Mouse (Mus musculus) embryonic facial prominence, embryonic 11.5 days (tissue): Measurements from ENCODE around the gene Pappa2. TPM values are rescaled to one million over a fixed set of nuclear protein-coding genes. Genes with fewer than 3 reads are reported as not detected.

Experiments used
- ATAC-seq: fragments of 200-750 bp; cut with Nextera tagmentation; replicated peaks from 2 replicates; pipeline ENCODE4 v1.8.0; 2017; ENCODE audit warnings: low read depth; ENCODE audit not compliant: insufficient number of reproducible peaks, low FRiP score, low TSS enrichment
- DNase-seq: peaks from one replicate; pipeline ENCODE4 v3.0.0-alpha.2; 2015; ENCODE audit warnings: low spot score
- H3K27ac ChIP-seq: fragments of 300-500 bp; sonication (generic); replicated peaks from 2 replicates; pipeline ENCODE4 v1.5.1; 2014; ENCODE audit warnings: mild to moderate bottlenecking, low read depth, low read length, control low read depth
- H3K27me3 ChIP-seq: fragments of 300-500 bp; sonication (generic); 2 replicates; pipeline ENCODE4 v1.6.1; 2014; ENCODE audit warnings: mild to moderate bottlenecking, low read length, moderate library complexity, mixed read lengths; ENCODE audit not compliant: control insufficient read depth, insufficient read depth
- H3K36me3 ChIP-seq: fragments of 300-500 bp; sonication (generic); replicated peaks from 2 replicates; pipeline ENCODE4 v1.6.1; 2014; ENCODE audit warnings: low read depth, mild to moderate bottlenecking, low read length, moderate library complexity, mixed read lengths; ENCODE audit not compliant: control insufficient read depth, insufficient read depth
- H3K4me1 ChIP-seq: fragments of 300-500 bp; sonication (generic); 2 replicates; pipeline ENCODE4 v1.6.1; 2014; ENCODE audit warnings: low read length, mixed read lengths; ENCODE audit not compliant: control insufficient read depth, insufficient read depth
- H3K4me2 ChIP-seq: fragments of 300-500 bp; sonication (generic); 2 replicates; pipeline ENCODE4 v1.6.1; 2014; ENCODE audit warnings: low read depth, mild to moderate bottlenecking, control low read depth, low read length, moderate library complexity
- H3K4me3 ChIP-seq: fragments of 300-500 bp; sonication (generic); 2 replicates; pipeline ENCODE4 v1.5.1; 2014; ENCODE audit warnings: low read depth, low read length, control low read depth
- H3K9ac ChIP-seq: fragments of 300-500 bp; sonication (generic); replicated peaks from 2 replicates; pipeline ENCODE4 v1.6.1; 2014; ENCODE audit warnings: mild to moderate bottlenecking, control low read depth, low read length
- H3K9me3 ChIP-seq: fragments of 300-500 bp; sonication (generic); replicated peaks from 2 replicates; pipeline ENCODE4 v1.6.1; 2016; ENCODE audit warnings: mild to moderate bottlenecking, low read length, inconsistent platforms, mixed read lengths; ENCODE audit not compliant: control insufficient read depth
- WGBS: fragments of 180-500 bp; shearing (Covaris S2); extraction: QIAGEN DNeasy Blood & Tissue Kit; methylation state at CpG from one replicate; pipeline ENCODE4 v1.1.7; 2014; 5-methylcytosine and 5-hydroxymethylcytosine counted together
- polyA plus RNA-seq: library from polyadenylated mRNA; unstranded; fragments of >200 nt; fragmentation: Nextera tagmentation; extraction: Ambion mirVana; gene quantifications from 2 replicates; pipeline ENCODE4 v1.2.1, GENCODE M21; 2014

The Pappa2 gene
- polyA plus RNA-seq, 1 experiment from 2014 or later, result 2.2 TPM

- WGBS, result 62% methylated on average over 6 of the region's 6 CpGs
- DNase-seq (no peak), ATAC-seq (no peak)
- no peaks in the 10 kb centered on the region for H3K36me3 ChIP-seq
- no peaks in the 10 kb centered on the region for H3K27me3 ChIP-seq
- H3K4me3 ChIP-seq, result no peak overlapping the region
- no peak overlapping the region for H3K4me2 ChIP-seq
- H3K4me1 ChIP-seq, result no peaks in the 10 kb centered on the region
- no peak overlapping the region for H3K9ac ChIP-seq
- H3K9me3 ChIP-seq, result no peaks in the 10 kb centered on the region
- no peak overlapping the region for H3K27ac ChIP-seq
Measured at GRCm38 (mm10) chr1:158954785-158955184, 25.5 kb downstream of the Pappa2 start.

GRCm38 (mm10) chr1:158953479-158954207 lies 26.6 kb downstream of the Pappa2 start:
- DNase-seq (peak; percentile 90), ATAC-seq (peak; percentile 79)
- Histone ChIP-seq H3K4me2 (no peak overlapping the region), H3K27me3 (no peaks in the 10 kb centered on the region), H3K27ac (no peak overlapping the region), H3K9me3 (no peaks in the 10 kb centered on the region), H3K4me3 (no peak overlapping the region), H3K36me3 (no peaks in the 10 kb centered on the region), H3K4me1 (no peaks in the 10 kb centered on the region), H3K9ac (no peak overlapping the region)
- WGBS, result 37% methylated on average over 6 of the region's 6 CpGs

GRCm38 (mm10) chr1:158949041-158949440 lies 31.2 kb downstream of the Pappa2 start:
- H3K4me3 ChIP-seq, result no peak overlapping the region
- no peaks in the 10 kb centered on the region for H3K4me1 ChIP-seq
- H3K36me3 ChIP-seq, result no peaks in the 10 kb centered on the region
- no peak overlapping the region for H3K27ac ChIP-seq
- no peaks in the 10 kb centered on the region for H3K9me3 ChIP-seq
- DNase-seq (no peak), ATAC-seq (no peak)
- H3K9ac ChIP-seq, result no peak overlapping the region
- H3K4me2 ChIP-seq, result no peak overlapping the region
- H3K27me3 ChIP-seq, result no peaks in the 10 kb centered on the region
- WGBS, result 89% methylated on average over 6 of the region's 6 CpGs

GRCm38 (mm10) chr1:158947981-158948735 lies 32.1 kb downstream of the Pappa2 start:
- ATAC-seq, result no peak
- Histone ChIP-seq H3K9ac (no peak overlapping the region), H3K27ac (no peak overlapping the region), H3K9me3 (no peaks in the 10 kb centered on the region), H3K27me3 (no peaks in the 10 kb centered on the region), H3K4me1 (no peaks in the 10 kb centered on the region), H3K36me3 (no peaks in the 10 kb centered on the region), H3K4me2 (no peak overlapping the region), H3K4me3 (no peak overlapping the region)
- 83% methylated on average over 6 of the region's 6 CpGs for WGBS
- no peak for DNase-seq

- Histone ChIP-seq H3K27ac (no peak overlapping the region), H3K4me1 (no peaks in the 10 kb centered on the region), H3K4me3 (no peak overlapping the region), H3K9me3 (no peaks in the 10 kb centered on the region), H3K36me3 (no peaks in the 10 kb centered on the region), H3K9ac (no peak overlapping the region), H3K27me3 (no peaks in the 10 kb centered on the region), H3K4me2 (no peak overlapping the region)
- WGBS, result 61% methylated on average over 4 of the region's 4 CpGs
- no peak for ATAC-seq
- DNase-seq, result no peak
Measured at GRCm38 (mm10) chr1:158944936-158945335, 35.4 kb downstream of the Pappa2 start.

GRCm38 (mm10) chr1:158942864-158943263 lies 37.4 kb downstream of the Pappa2 start:
- ATAC-seq, result no peak
- no peak overlapping the region for H3K4me2 ChIP-seq
- H3K4me1 ChIP-seq, result no peaks in the 10 kb centered on the region
- no peak overlapping the region for H3K27ac ChIP-seq
- H3K9ac ChIP-seq, result no peak overlapping the region
- no peaks in the 10 kb centered on the region for H3K9me3 ChIP-seq
- H3K36me3 ChIP-seq, result no peaks in the 10 kb centered on the region
- no peak overlapping the region for H3K4me3 ChIP-seq
- 32% methylated on average over 3 of the region's 3 CpGs for WGBS
- no peaks in the 10 kb centered on the region for H3K27me3 ChIP-seq
- no peak for DNase-seq

GRCm38 (mm10) chr1:158940966-158941365 lies 39.3 kb downstream of the Pappa2 start:
- DNase-seq (no peak), ATAC-seq (no peak)
- Histone ChIP-seq H3K4me1 (no peaks in the 10 kb centered on the region), H3K9ac (no peak overlapping the region), H3K27ac (no peak overlapping the region), H3K9me3 (no peaks in the 10 kb centered on the region), H3K27me3 (no peaks in the 10 kb centered on the region), H3K4me2 (no peak overlapping the region), H3K4me3 (no peak overlapping the region), H3K36me3 (no peaks in the 10 kb centered on the region)
- 40% methylated on average over 3 of the region's 3 CpGs for WGBS

- Histone ChIP-seq H3K27ac (no peak overlapping the region), H3K9ac (no peak overlapping the region), H3K36me3 (no peaks in the 10 kb centered on the region), H3K4me2 (no peak overlapping the region), H3K9me3 (no peaks in the 10 kb centered on the region), H3K4me1 (no peaks in the 10 kb centered on the region), H3K4me3 (no peak overlapping the region), H3K27me3 (no peaks in the 10 kb centered on the region)
- no peak for ATAC-seq
- no peak for DNase-seq
- 88% methylated on average over 3 of the region's 3 CpGs for WGBS
Measured at GRCm38 (mm10) chr1:158934447-158934846, 45.8 kb downstream of the Pappa2 start.
